Mouse (Mus musculus): ENCODE data around the gene Pax7. TPM values are rescaled to one million over a fixed set of nuclear protein-coding genes. Genes with fewer than 3 reads are reported as not detected.

Pax7 gene
- polyA plus RNA-seq, 1 experiment = not detected

DNA sequence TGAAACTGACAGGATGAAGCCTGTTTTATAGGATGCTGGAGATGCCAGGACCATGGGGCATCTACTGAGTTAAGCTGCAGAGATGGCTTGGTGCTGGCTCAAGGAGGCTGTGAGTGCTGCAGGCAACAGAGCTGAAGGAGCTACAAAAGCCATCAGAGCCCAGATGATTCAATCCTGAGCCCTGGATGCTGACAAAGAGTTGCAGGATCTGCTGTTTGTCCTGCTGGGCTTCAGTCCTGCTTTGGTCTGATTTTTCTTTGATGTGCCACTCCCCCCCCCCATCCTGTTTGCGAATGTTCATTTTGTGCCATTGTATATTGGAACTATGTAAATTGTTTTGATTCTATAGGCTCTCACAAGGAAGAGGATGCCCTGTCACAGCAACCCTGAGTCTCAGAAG lies 29.9 kb upstream of the Pax7 start:
- TF ChIP-seq CTCF (IDR thresholded peaks at IDR 0.05; ENCODE audit: extremely low read depth, insufficient read length, insufficient replicate concordance, low read depth, low read length) = no peak
- TF ChIP-seq POLR2A (IDR thresholded peaks at IDR 0.05; ENCODE audit: low read depth, low read length) = no peak
- Histone ChIP-seq H3K4me3 (ENCODE audit: low read depth, low read length) (no peak overlapping the region), H3K27ac (ENCODE audit: insufficient read depth, low read depth, low read length) (no peak overlapping the region), H3K27me3 (ENCODE audit: control insufficient read depth, insufficient read depth, low read length) (no peaks in the 10 kb centered on the region), H3K4me1 (ENCODE audit: control insufficient read depth, insufficient read depth, insufficient read length, low read length) (no peaks in the 10 kb centered on the region), H3K36me3 (ENCODE audit: control insufficient read depth, insufficient read depth, low read length) (no peaks in the 10 kb centered on the region)
- WGBS = 88% methylated on average over 1 of the region's 1 CpGs

DNA sequence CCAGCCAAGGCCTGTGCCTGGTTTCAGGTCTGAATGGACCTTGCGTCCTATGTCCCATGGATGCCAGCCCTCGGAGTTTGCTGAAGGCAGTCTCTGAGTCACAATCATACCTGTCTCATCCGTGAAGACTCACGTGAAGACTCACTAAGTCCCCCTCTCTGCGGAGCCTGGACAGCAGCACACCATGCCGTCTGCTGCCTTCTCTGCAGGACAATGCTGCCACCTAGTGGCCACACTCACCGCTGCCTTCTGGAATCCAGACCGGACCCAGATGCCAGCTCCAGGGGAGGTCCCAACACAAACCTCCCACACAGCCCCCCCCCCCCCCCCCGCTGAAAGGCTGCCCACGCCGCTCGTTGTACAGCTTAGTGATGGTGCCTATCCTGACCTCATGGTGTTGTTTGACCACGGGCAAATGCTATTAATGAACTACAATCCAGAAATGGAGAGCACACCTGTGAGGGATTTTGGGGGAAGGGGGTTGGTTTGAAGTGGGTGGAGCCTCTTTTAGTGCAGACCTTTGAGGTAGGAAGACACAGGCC lies 25.4 kb upstream of the Pax7 start:
- no peak overlapping the region for H3K4me3 ChIP-seq (ENCODE audit: low read depth, low read length)
- no peaks in the 10 kb centered on the region for H3K36me3 ChIP-seq (ENCODE audit: control insufficient read depth, insufficient read depth, low read length)
- H3K4me1 ChIP-seq (ENCODE audit: control insufficient read depth, insufficient read depth, insufficient read length, low read length) = no peaks in the 10 kb centered on the region
- H3K27me3 ChIP-seq (ENCODE audit: control insufficient read depth, insufficient read depth, low read length) = peaks cover 3% of the 10 kb centered on the region
- WGBS = 4% methylated on average over 13 of the region's 13 CpGs
- TF ChIP-seq CTCF (IDR thresholded peaks at IDR 0.05; ENCODE audit: extremely low read depth, insufficient read length, insufficient replicate concordance, low read depth, low read length) (peak; percentile 78), POLR2A (IDR thresholded peaks at IDR 0.05; ENCODE audit: low read depth, low read length) (no peak)
- no peak overlapping the region for H3K27ac ChIP-seq (ENCODE audit: insufficient read depth, low read depth, low read length)

DNA sequence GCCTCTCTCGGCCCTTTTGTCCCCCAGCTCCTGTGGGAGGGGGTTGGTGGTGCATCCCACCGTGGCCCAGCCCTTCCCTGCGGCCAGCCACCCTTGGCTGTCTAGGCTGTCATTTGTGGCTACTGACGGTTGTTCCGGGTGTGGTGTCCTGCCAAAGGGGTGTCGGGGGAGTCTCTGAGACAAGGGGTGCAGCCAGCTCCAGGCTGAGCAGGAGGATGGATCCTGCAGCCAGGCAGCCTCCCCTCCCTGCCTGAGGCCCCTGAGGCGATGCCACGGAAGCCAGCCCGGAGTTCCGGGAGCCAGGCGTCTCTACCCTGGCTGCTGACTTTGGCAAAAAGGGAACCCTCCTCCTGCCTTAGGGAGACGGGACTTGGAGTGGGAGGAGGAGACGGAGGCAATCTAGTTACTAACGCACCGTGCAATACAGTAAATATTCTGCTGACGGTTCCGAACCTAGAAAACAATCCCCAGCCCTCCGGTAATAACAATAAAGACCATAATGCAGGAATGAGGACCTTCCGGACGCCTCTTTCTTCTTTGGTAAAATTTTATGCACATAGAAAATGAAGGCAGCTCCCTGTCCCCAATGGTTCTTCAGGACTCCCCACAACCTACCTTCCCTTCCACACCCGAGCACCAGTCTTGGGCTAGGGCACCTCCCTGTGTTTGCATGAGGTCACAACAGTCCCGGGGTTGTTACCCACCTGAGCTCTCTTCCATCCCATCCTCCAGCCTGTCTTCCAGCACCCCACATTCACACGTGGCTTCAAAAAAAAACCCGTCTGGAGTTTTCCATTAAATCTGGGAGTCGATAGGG lies 19.1 kb upstream of the Pax7 start:
- no peak overlapping the region for H3K4me3 ChIP-seq (ENCODE audit: low read depth, low read length)
- H3K36me3 ChIP-seq (ENCODE audit: control insufficient read depth, insufficient read depth, low read length) = no peaks in the 10 kb centered on the region
- H3K27me3 ChIP-seq (ENCODE audit: control insufficient read depth, insufficient read depth, low read length) = peaks cover 29% of the 10 kb centered on the region
- no peaks in the 10 kb centered on the region for H3K4me1 ChIP-seq (ENCODE audit: control insufficient read depth, insufficient read depth, insufficient read length, low read length)
- 7% methylated on average over 25 of the region's 25 CpGs for WGBS
- TF ChIP-seq POLR2A (IDR thresholded peaks at IDR 0.05; ENCODE audit: low read depth, low read length) = no peak
- TF ChIP-seq CTCF (IDR thresholded peaks at IDR 0.05; ENCODE audit: extremely low read depth, insufficient read length, insufficient replicate concordance, low read depth, low read length) = no peak
- H3K27ac ChIP-seq (ENCODE audit: insufficient read depth, low read depth, low read length) = no peak overlapping the region

DNA sequence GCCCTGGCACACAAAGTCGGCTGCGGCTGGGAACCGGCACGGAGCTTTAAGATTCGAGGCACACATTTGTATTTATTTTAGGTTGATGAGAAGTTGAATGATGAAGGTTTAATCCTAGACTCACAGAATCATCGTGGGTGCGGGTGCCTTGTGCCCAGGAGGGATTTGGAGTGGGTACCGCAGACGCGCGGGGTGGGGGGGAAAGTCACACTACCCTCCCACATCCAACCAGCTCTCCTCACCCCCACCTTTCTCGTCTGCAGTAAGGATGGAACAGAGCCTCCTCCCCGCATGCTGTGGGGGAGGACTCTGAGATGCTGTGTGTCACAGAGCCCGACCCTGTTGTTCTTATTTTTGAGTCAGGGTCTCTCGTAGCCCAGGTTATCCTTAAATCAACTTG lies 18.1 kb upstream of the Pax7 start:
- Histone ChIP-seq H3K4me3 (ENCODE audit: low read depth, low read length) (no peak overlapping the region), H3K27ac (ENCODE audit: insufficient read depth, low read depth, low read length) (no peak overlapping the region), H3K4me1 (ENCODE audit: control insufficient read depth, insufficient read depth, insufficient read length, low read length) (no peaks in the 10 kb centered on the region), H3K36me3 (ENCODE audit: control insufficient read depth, insufficient read depth, low read length) (no peaks in the 10 kb centered on the region), H3K27me3 (ENCODE audit: control insufficient read depth, insufficient read depth, low read length) (peaks cover 33% of the 10 kb centered on the region)
- WGBS = 19% methylated on average over 15 of the region's 15 CpGs
- TF ChIP-seq CTCF (IDR thresholded peaks at IDR 0.05; ENCODE audit: extremely low read depth, insufficient read length, insufficient replicate concordance, low read depth, low read length) (no peak), POLR2A (IDR thresholded peaks at IDR 0.05; ENCODE audit: low read depth, low read length) (no peak)

- H3K4me1 ChIP-seq (ENCODE audit: control insufficient read depth, insufficient read depth, insufficient read length, low read length) = no peaks in the 10 kb centered on the region
- TF ChIP-seq POLR2A (IDR thresholded peaks at IDR 0.05; ENCODE audit: low read depth, low read length) = no peak
- no peak overlapping the region for H3K4me3 ChIP-seq (ENCODE audit: low read depth, low read length)
- 12% methylated on average over 8 of the region's 8 CpGs for WGBS
- no peak overlapping the region for H3K27ac ChIP-seq (ENCODE audit: insufficient read depth, low read depth, low read length)
- H3K36me3 ChIP-seq (ENCODE audit: control insufficient read depth, insufficient read depth, low read length) = no peaks in the 10 kb centered on the region
- peaks cover 33% of the 10 kb centered on the region for H3K27me3 ChIP-seq (ENCODE audit: control insufficient read depth, insufficient read depth, low read length)
Observed at GRCm38 (mm10) chr4:139850547-139851170, 17.3 kb upstream of the Pax7 start.

DNA sequence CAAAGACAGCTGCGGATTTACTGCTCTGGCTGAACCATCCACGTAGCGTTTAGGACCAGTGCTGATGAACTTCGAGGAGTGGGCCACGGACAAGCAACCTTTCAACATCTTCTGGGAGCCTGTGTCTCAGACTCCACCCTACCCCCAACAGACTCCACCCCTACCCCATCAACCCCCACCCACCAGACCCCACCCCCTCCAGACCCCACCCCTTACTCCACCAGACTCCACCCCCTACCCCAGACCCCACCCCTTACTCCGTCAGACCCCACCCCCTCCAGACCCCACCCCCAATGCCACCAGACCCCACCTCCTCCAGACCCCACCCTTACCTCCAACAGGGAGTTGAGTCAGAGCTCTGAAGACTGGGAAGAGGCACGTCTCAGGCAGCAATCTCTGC lies 10.1 kb upstream of the Pax7 start:
- no peak for TF ChIP-seq POLR2A (IDR thresholded peaks at IDR 0.05; ENCODE audit: low read depth, low read length)
- TF ChIP-seq CTCF (IDR thresholded peaks at IDR 0.05; ENCODE audit: extremely low read depth, insufficient read length, insufficient replicate concordance, low read depth, low read length) = no peak
- peaks cover 6% of the 10 kb centered on the region; the same call in 1 of the 2 replicates for H3K27me3 ChIP-seq (ENCODE audit: control insufficient read depth, insufficient read depth, low read length)
- H3K36me3 ChIP-seq (ENCODE audit: control insufficient read depth, insufficient read depth, low read length) = no peaks in the 10 kb centered on the region
- no peak overlapping the region for H3K4me3 ChIP-seq (ENCODE audit: low read depth, low read length)
- no peak overlapping the region for H3K27ac ChIP-seq (ENCODE audit: insufficient read depth, low read depth, low read length)
- H3K4me1 ChIP-seq (ENCODE audit: control insufficient read depth, insufficient read depth, insufficient read length, low read length) = no peaks in the 10 kb centered on the region
- WGBS = 17% methylated on average over 7 of the region's 7 CpGs

GRCm38 (mm10) chr4:139842919-139843318 lies 9.6 kb upstream of the Pax7 start:
- Histone ChIP-seq H3K4me1 (ENCODE audit: control insufficient read depth, insufficient read depth, insufficient read length, low read length) (no peaks in the 10 kb centered on the region), H3K36me3 (ENCODE audit: control insufficient read depth, insufficient read depth, low read length) (no peaks in the 10 kb centered on the region), H3K27ac (ENCODE audit: insufficient read depth, low read depth, low read length) (no peak overlapping the region), H3K27me3 (ENCODE audit: control insufficient read depth, insufficient read depth, low read length) (peaks cover 7% of the 10 kb centered on the region; the same call in 1 of the 2 replicates), H3K4me3 (ENCODE audit: low read depth, low read length) (no peak overlapping the region)
- 68% methylated on average over 7 of the region's 7 CpGs for WGBS
- TF ChIP-seq CTCF (IDR thresholded peaks at IDR 0.05; ENCODE audit: extremely low read depth, insufficient read length, insufficient replicate concordance, low read depth, low read length) = no peak
- TF ChIP-seq POLR2A (IDR thresholded peaks at IDR 0.05; ENCODE audit: low read depth, low read length) = no peak
